Mouse (Mus musculus) subcutaneous adipose tissue, adult 2 months (tissue): ENCODE data around the gene Olfr585. TPM values are rescaled to one million over a fixed set of nuclear protein-coding genes. Genes with fewer than 3 reads are reported as not detected.

Experiments
- polyA plus RNA-seq: library from polyadenylated mRNA; depleted of rRNA; stranded (reverse); fragments of >200 nt; gene quantifications from 2 replicates; pipeline ENCODE4 v1.2.3, GENCODE M21; 2012; ENCODE audit warnings: low replicate concordance; rRNA removed

The Olfr585 gene
- polyA plus RNA-seq, result not detected in 2 replicates

GRCm38 (mm10) chr7:103097420-103097819 is at the start of gene Olfr585:
Olfr585 (plus strand) TSS chr7:103097720.

GRCm38 (mm10) chr7:103051000-103051399 is 46.5 kb upstream of the Olfr585 start, which contains the start of gene Olfr583:
Olfr583 (plus strand) TSS chr7:103051300.

GRCm38 (mm10) chr7:103081585-103081984 is 15.9 kb upstream of the Olfr585 start, which contains the start of gene Olfr584:
Olfr584 (plus strand) TSS chr7:103081885.

GRCm38 (mm10) chr7:103125538-103125937 is 28.0 kb downstream of the Olfr585 start, which contains the start of gene Olfr586:
Olfr586 (minus strand) TSS chr7:103125638.

GRCm38 (mm10) chr7:103140579-103140978 is 43.1 kb downstream of the Olfr585 start, which contains the start of gene Olfr588-ps1:
Olfr588-ps1 (plus strand) TSS chr7:103140879.

Other genes starting within 250 kb of the Olfr585 start
- not detected in 2 replicates for gene Olfr566, start 239.0 kb upstream of the Olfr585 start, polyA plus RNA-seq
- not detected in 2 replicates for gene Olfr568, start 220.6 kb upstream of the Olfr585 start, polyA plus RNA-seq
- not detected in 2 replicates for gene Olfr569, start 206.8 kb upstream of the Olfr585 start, polyA plus RNA-seq
- not detected in 2 replicates for gene Olfr570, start 203.1 kb upstream of the Olfr585 start, polyA plus RNA-seq
- not detected in 2 replicates for gene Olfr571, start 180.2 kb upstream of the Olfr585 start, polyA plus RNA-seq
- not detected in 2 replicates for gene Olfr572, start 173.3 kb upstream of the Olfr585 start, polyA plus RNA-seq
- gene Olfr573-ps1, start 155.1 kb upstream of the Olfr585 start, polyA plus RNA-seq, result not detected in 2 replicates
- not detected in 2 replicates for gene Olfr574, start 149.3 kb upstream of the Olfr585 start, polyA plus RNA-seq
- gene Olfr575, start 138.9 kb upstream of the Olfr585 start, polyA plus RNA-seq, result not detected in 2 replicates
- not detected in 2 replicates for gene Olfr576, start 135.1 kb upstream of the Olfr585 start, polyA plus RNA-seq
- gene Olfr577, start 121.8 kb upstream of the Olfr585 start, polyA plus RNA-seq, result not detected in 2 replicates
- gene Olfr578, start 108.4 kb upstream of the Olfr585 start, polyA plus RNA-seq, result not detected in 2 replicates
- gene Olfr582, start 59.7 kb upstream of the Olfr585 start, polyA plus RNA-seq, result not detected in 2 replicates
- gene Olfr583, start 46.4 kb upstream of the Olfr585 start, polyA plus RNA-seq, result not detected in 2 replicates
- not detected in 2 replicates for gene Olfr584, start 15.8 kb upstream of the Olfr585 start, polyA plus RNA-seq
- not detected in 2 replicates for gene Olfr586, start 27.9 kb downstream of the Olfr585 start, polyA plus RNA-seq
- not detected in 2 replicates for gene Olfr588-ps1, start 43.2 kb downstream of the Olfr585 start, polyA plus RNA-seq
- gene Olfr589, start 58.6 kb downstream of the Olfr585 start, polyA plus RNA-seq, result not detected in 2 replicates
- not detected in 2 replicates for gene Olfr591, start 80.6 kb downstream of the Olfr585 start, polyA plus RNA-seq
- not detected in 2 replicates for gene Olfr592, start 87.1 kb downstream of the Olfr585 start, polyA plus RNA-seq
- not detected in 2 replicates for gene Olfr593, start 114.1 kb downstream of the Olfr585 start, polyA plus RNA-seq
- gene Olfr594, start 119.3 kb downstream of the Olfr585 start, polyA plus RNA-seq, result not detected in 2 replicates
- gene Usp17ld, start 154.8 kb downstream of the Olfr585 start, polyA plus RNA-seq, result not detected in 2 replicates
- gene Olfr596, start 207.9 kb downstream of the Olfr585 start, polyA plus RNA-seq, result not detected in 2 replicates
- not detected in 2 replicates for gene Olfr597, start 218.6 kb downstream of the Olfr585 start, polyA plus RNA-seq
- not detected in 2 replicates for gene Olfr598, start 225.8 kb downstream of the Olfr585 start, polyA plus RNA-seq
- gene Olfr599, start 238.2 kb downstream of the Olfr585 start, polyA plus RNA-seq, result not detected in 2 replicates